Mouse (Mus musculus) left cerebral cortex, adult 18-20 months (tissue): ENCODE data around the gene 1700012B09Rik. TPM values are rescaled to one million over a fixed set of nuclear protein-coding genes. Genes with fewer than 3 reads are reported as not detected.

ENCODE experiments used
- DNase-seq, 2 experiments: peaks; one replicate each; pipeline ENCODE4 v3.0.0; 2021 to 2022; ENCODE audit warnings: low spot score in 2 of 2, mixed read lengths in 1 of 2
- total RNA-seq, 2 experiments: library from RNA; stranded (reverse); gene quantifications; 2 replicates each; pipeline ENCODE4 v1.2.3; 2021

The 1700012B09Rik gene
- total RNA-seq, 2 experiments from 2014 or later, result not detected

GRCm38 (mm10) chr9:14739498-14740150, 31.2 kb downstream of the 1700012B09Rik start:
- DNase-seq, result no peak

- no peak for DNase-seq
Observed at GRCm38 (mm10) chr9:14730941-14731541, 39.8 kb downstream of the 1700012B09Rik start.

GRCm38 (mm10) chr9:14728365-14728764, 42.5 kb downstream of the 1700012B09Rik start:
- no peak for DNase-seq

GRCm38 (mm10) chr9:14726629-14727028, 44.2 kb downstream of the 1700012B09Rik start:
- no peak for DNase-seq

GRCm38 (mm10) chr9:14726005-14726404, 44.8 kb downstream of the 1700012B09Rik start:
- DNase-seq, result no peak

GRCm38 (mm10) chr9:14724755-14725420, 45.9 kb downstream of the 1700012B09Rik start:
- DNase-seq, result no peak

- no peak for DNase-seq
Observed at GRCm38 (mm10) chr9:14721610-14722009, 49.2 kb downstream of the 1700012B09Rik start.

GRCm38 (mm10) chr9:14720384-14720783, 50.4 kb downstream of the 1700012B09Rik start:
- DNase-seq, result no peak

GRCm38 (mm10) chr9:14718332-14718691, 52.5 kb downstream of the 1700012B09Rik start:
- DNase-seq, result no peak

GRCm38 (mm10) chr9:14717689-14718331, 53.0 kb downstream of the 1700012B09Rik start:
- DNase-seq, result no peak

GRCm38 (mm10) chr9:14715258-14715657, 55.6 kb downstream of the 1700012B09Rik start:
- no peak for DNase-seq

GRCm38 (mm10) chr9:14710910-14711309, 59.9 kb downstream of the 1700012B09Rik start:
- DNase-seq, result no peak

Other genes starting within 250 kb of the 1700012B09Rik start
- gene Amotl1, start 126.0 kb downstream of the 1700012B09Rik start, total RNA-seq, result 10 to 100 TPM; 18.3 to 19.8 TPM
- not detected for gene Piwil4, start 30.3 kb downstream of the 1700012B09Rik start, total RNA-seq
- under 1 TPM; 0.21 to 0.23 TPM for gene Fut4, start 18.6 kb downstream of the 1700012B09Rik start, total RNA-seq
- gene Mre11a, start 13.6 kb upstream of the 1700012B09Rik start, total RNA-seq, result 10 to 100 TPM; 15.2 to 17.8 TPM
- 10 to 100 TPM; 11.1 to 11.3 TPM for gene Ankrd49, start 13.8 kb upstream of the 1700012B09Rik start, total RNA-seq
- gene Gpr83, start 89.2 kb upstream of the 1700012B09Rik start, total RNA-seq, result 10 to 100 TPM; 23.2 to 27.9 TPM
- gene Izumo1r, start 132.9 kb upstream of the 1700012B09Rik start, total RNA-seq, result not detected